Mouse (Mus musculus): ENCODE data around the gene Tmem233. TPM values are rescaled to one million over a fixed set of nuclear protein-coding genes. Genes with fewer than 3 reads are reported as not detected.

The Tmem233 gene
- polyA plus RNA-seq, 1 experiment from 2014 or later: not detected

- Histone ChIP-seq H3K9me3 (no peaks in the 10 kb centered on the region), H3K4me1 (no peaks in the 10 kb centered on the region), H3K36me3 (no peaks in the 10 kb centered on the region), H3K4me3 (no peak overlapping the region), H3K27me3 (ENCODE audit: insufficient read depth, poor library complexity, severe bottlenecking) (no peaks in the 10 kb centered on the region), H3K27ac (no peak overlapping the region)
- WGBS: 78% methylated on average over 4 of the region's 4 CpGs
- DNase-seq (ENCODE audit: low spot score): no peak
Observed at GRCm38 (mm10) chr5:116049821-116050220, 33.2 kb downstream of the Tmem233 start.

- no peak overlapping the region for H3K27ac ChIP-seq
- H3K27me3 ChIP-seq (ENCODE audit: insufficient read depth, poor library complexity, severe bottlenecking): no peaks in the 10 kb centered on the region
- no peak overlapping the region for H3K4me3 ChIP-seq
- DNase-seq (ENCODE audit: low spot score): no peak
- H3K4me1 ChIP-seq: no peaks in the 10 kb centered on the region
- no peaks in the 10 kb centered on the region for H3K36me3 ChIP-seq
- 79% methylated on average over 3 of the region's 3 CpGs for WGBS
- H3K9me3 ChIP-seq: no peaks in the 10 kb centered on the region
Observed at GRCm38 (mm10) chr5:116048321-116048720, 34.7 kb downstream of the Tmem233 start.

- no peak for DNase-seq (ENCODE audit: low spot score)
- WGBS: 71% methylated on average over 4 of the region's 4 CpGs
- Histone ChIP-seq H3K36me3 (no peaks in the 10 kb centered on the region), H3K27me3 (ENCODE audit: insufficient read depth, poor library complexity, severe bottlenecking) (no peaks in the 10 kb centered on the region), H3K9me3 (no peaks in the 10 kb centered on the region), H3K4me1 (no peaks in the 10 kb centered on the region), H3K4me3 (no peak overlapping the region), H3K27ac (no peak overlapping the region)
Observed at GRCm38 (mm10) chr5:116046246-116046645, 36.8 kb downstream of the Tmem233 start.

- no peak for DNase-seq (ENCODE audit: low spot score)
- no peak overlapping the region for H3K27ac ChIP-seq
- H3K27me3 ChIP-seq (ENCODE audit: insufficient read depth, poor library complexity, severe bottlenecking): no peaks in the 10 kb centered on the region; the same call in 1 of the 2 replicates
- H3K9me3 ChIP-seq: no peaks in the 10 kb centered on the region
- H3K36me3 ChIP-seq: no peaks in the 10 kb centered on the region
- H3K4me1 ChIP-seq: no peaks in the 10 kb centered on the region
- 85% methylated on average over 8 of the region's 8 CpGs for WGBS
- H3K4me3 ChIP-seq: no peak overlapping the region
Observed at GRCm38 (mm10) chr5:116045581-116045980, 37.5 kb downstream of the Tmem233 start.

GRCm38 (mm10) chr5:116042241-116042640, 40.8 kb downstream of the Tmem233 start:
- H3K4me3 ChIP-seq: no peak overlapping the region
- no peaks in the 10 kb centered on the region for H3K36me3 ChIP-seq
- 63% methylated on average over 7 of the region's 7 CpGs for WGBS
- H3K27ac ChIP-seq: no peak overlapping the region
- H3K9me3 ChIP-seq: no peaks in the 10 kb centered on the region
- no peaks in the 10 kb centered on the region for H3K4me1 ChIP-seq
- DNase-seq (ENCODE audit: low spot score): no peak
- peaks cover 11% of the 10 kb centered on the region; the same call in 1 of the 2 replicates for H3K27me3 ChIP-seq (ENCODE audit: insufficient read depth, poor library complexity, severe bottlenecking)

GRCm38 (mm10) chr5:116039706-116040105, 43.3 kb downstream of the Tmem233 start:
- H3K27me3 ChIP-seq (ENCODE audit: insufficient read depth, poor library complexity, severe bottlenecking): peaks cover 17% of the 10 kb centered on the region
- peak overlapping the region; percentile 31; the same call in 1 of the 2 replicates for H3K4me3 ChIP-seq
- no peak overlapping the region for H3K27ac ChIP-seq
- no peaks in the 10 kb centered on the region for H3K9me3 ChIP-seq
- no peaks in the 10 kb centered on the region for H3K4me1 ChIP-seq
- H3K36me3 ChIP-seq: no peaks in the 10 kb centered on the region
- WGBS: 23% methylated on average over 11 of the region's 11 CpGs
- DNase-seq (ENCODE audit: low spot score): no peak

GRCm38 (mm10) chr5:116037731-116038130, 45.3 kb downstream of the Tmem233 start:
- Histone ChIP-seq H3K4me1 (no peaks in the 10 kb centered on the region), H3K9me3 (no peaks in the 10 kb centered on the region), H3K4me3 (no peak overlapping the region), H3K27ac (no peak overlapping the region), H3K27me3 (ENCODE audit: insufficient read depth, poor library complexity, severe bottlenecking) (peaks cover 17% of the 10 kb centered on the region), H3K36me3 (no peaks in the 10 kb centered on the region)
- no peak for DNase-seq (ENCODE audit: low spot score)
- WGBS: 41% methylated on average over 12 of the region's 12 CpGs

- DNase-seq (ENCODE audit: low spot score): no peak
- no peaks in the 10 kb centered on the region for H3K4me1 ChIP-seq
- WGBS: 59% methylated on average over 16 of the region's 16 CpGs
Observed at GRCm38 (mm10) chr5:116036465-116036864, 46.6 kb downstream of the Tmem233 start.

GRCm38 (mm10) chr5:116031190-116031577, 51.9 kb downstream of the Tmem233 start:
- H3K4me3 ChIP-seq: peak overlapping the region; percentile 38; the same call in 1 of the 2 replicates

More at GRCm38 (mm10) chr5:116036465-116036864, 46.6 kb downstream of the Tmem233 start:
- no peaks in the 10 kb centered on the region for H3K36me3 ChIP-seq
- H3K9me3 ChIP-seq: no peaks in the 10 kb centered on the region
- no peak overlapping the region for H3K4me3 ChIP-seq
- no peak overlapping the region for H3K27ac ChIP-seq
- H3K27me3 ChIP-seq (ENCODE audit: insufficient read depth, poor library complexity, severe bottlenecking): peaks cover 17% of the 10 kb centered on the region

GRCm38 (mm10) chr5:116030566-116031189, 52.4 kb downstream of the Tmem233 start:
- H3K4me3 ChIP-seq: peak overlapping the region; percentile 38; the same call in 1 of the 2 replicates
- H3K27ac ChIP-seq: no peak overlapping the region
- H3K27me3 ChIP-seq (ENCODE audit: insufficient read depth, poor library complexity, severe bottlenecking): no peaks in the 10 kb centered on the region
- peaks cover 15% of the 10 kb centered on the region for H3K4me1 ChIP-seq
- no peaks in the 10 kb centered on the region for H3K9me3 ChIP-seq
- DNase-seq (ENCODE audit: low spot score): no peak
- 5% methylated on average over 19 of the region's 19 CpGs for WGBS
- no peaks in the 10 kb centered on the region for H3K36me3 ChIP-seq

More at GRCm38 (mm10) chr5:116031190-116031577, 51.9 kb downstream of the Tmem233 start:
- Histone ChIP-seq H3K9me3 (no peaks in the 10 kb centered on the region), H3K36me3 (no peaks in the 10 kb centered on the region), H3K4me1 (peaks cover 15% of the 10 kb centered on the region), H3K27ac (no peak overlapping the region), H3K27me3 (ENCODE audit: insufficient read depth, poor library complexity, severe bottlenecking) (peaks cover 4% of the 10 kb centered on the region; the same call in 1 of the 2 replicates)
- 4% methylated on average over 14 of the region's 14 CpGs for WGBS
- DNase-seq (ENCODE audit: low spot score): no peak

- peaks cover 18% of the 10 kb centered on the region for H3K4me1 ChIP-seq
- H3K27ac ChIP-seq: 0 out of 2 replicates have a peak overlapping the region, but pooled peaks have one; percentile 36
- H3K27me3 ChIP-seq (ENCODE audit: insufficient read depth, poor library complexity, severe bottlenecking): no peaks in the 10 kb centered on the region
Observed at GRCm38 (mm10) chr5:116029071-116029470, 54.0 kb downstream of the Tmem233 start.

GRCm38 (mm10) chr5:116026561-116026960, 56.5 kb downstream of the Tmem233 start:
- no peaks in the 10 kb centered on the region for H3K9me3 ChIP-seq
- H3K4me1 ChIP-seq: peaks cover 36% of the 10 kb centered on the region
- H3K36me3 ChIP-seq: peaks cover 2% of the 10 kb centered on the region
- WGBS: 43% methylated on average over 14 of the region's 14 CpGs
- no peaks in the 10 kb centered on the region for H3K27me3 ChIP-seq (ENCODE audit: insufficient read depth, poor library complexity, severe bottlenecking)
- peak; percentile 95 for DNase-seq (ENCODE audit: low spot score)
- H3K27ac ChIP-seq: peak overlapping the region; percentile 3; the same call in 1 of the 2 replicates
- H3K4me3 ChIP-seq: no peak overlapping the region

More at GRCm38 (mm10) chr5:116029071-116029470, 54.0 kb downstream of the Tmem233 start:
- 38% methylated on average over 7 of the region's 7 CpGs for WGBS
- no peak overlapping the region for H3K4me3 ChIP-seq
- H3K36me3 ChIP-seq: no peaks in the 10 kb centered on the region
- H3K9me3 ChIP-seq: no peaks in the 10 kb centered on the region
- no peak for DNase-seq (ENCODE audit: low spot score)

- Histone ChIP-seq H3K4me1 (peaks cover 39% of the 10 kb centered on the region), H3K27ac (no peak overlapping the region), H3K36me3 (peaks cover 7% of the 10 kb centered on the region), H3K4me3 (no peak overlapping the region), H3K27me3 (ENCODE audit: insufficient read depth, poor library complexity, severe bottlenecking) (no peaks in the 10 kb centered on the region), H3K9me3 (no peaks in the 10 kb centered on the region)
- WGBS: 78% methylated on average over 5 of the region's 5 CpGs
- DNase-seq (ENCODE audit: low spot score): no peak
Observed at GRCm38 (mm10) chr5:116026107-116026506, 56.9 kb downstream of the Tmem233 start.

Data from heart, embryonic 10.5 days (tissue).